Mouse (Mus musculus) hindbrain, embryonic 14.5 days (tissue): ENCODE data around the gene Kazn. TPM values are rescaled to one million over a fixed set of nuclear protein-coding genes. Genes with fewer than 3 reads are reported as not detected.

Experiments used
- ATAC-seq: fragments of 200-750 bp; cut with Nextera tagmentation; 2 replicates; pipeline ENCODE4 v1.8.0; 2017; ENCODE audit warnings: moderate number of reproducible peaks, mild to moderate bottlenecking, moderate TSS enrichment, moderate library complexity; ENCODE audit not compliant: low FRiP score
- DNase-seq: peaks from one replicate; pipeline ENCODE4 v3.0.0-alpha.2; 2015; ENCODE audit warnings: low spot score
- H3K27ac ChIP-seq: fragments of 300-500 bp; sonication (generic); 2 replicates; pipeline ENCODE4 v1.5.1; 2014; ENCODE audit warnings: mild to moderate bottlenecking, moderate library complexity
- H3K27me3 ChIP-seq: fragments of 300-500 bp; sonication (generic); 2 replicates; pipeline ENCODE4 v1.6.1; 2014; ENCODE audit warnings: mild to moderate bottlenecking, low read length, mixed read lengths; ENCODE audit not compliant: control insufficient read depth, insufficient read depth
- H3K36me3 ChIP-seq: fragments of 300-500 bp; sonication (generic); replicated peaks from 2 replicates; pipeline ENCODE4 v1.6.1; 2014; ENCODE audit not compliant: control insufficient read depth, insufficient read depth
- H3K4me1 ChIP-seq: fragments of 300-500 bp; sonication (generic); replicated peaks from 2 replicates; pipeline ENCODE4 v1.6.1; 2014; ENCODE audit warnings: antibody characterized with exemption, low read length, mixed read lengths; ENCODE audit not compliant: control insufficient read depth, insufficient read depth
- H3K4me2 ChIP-seq: fragments of 300-500 bp; sonication (generic); replicated peaks from 2 replicates; pipeline ENCODE4 v1.6.1; 2014; ENCODE audit warnings: mild to moderate bottlenecking, moderate library complexity
- H3K4me3 ChIP-seq: fragments of 300-500 bp; sonication (generic); replicated peaks from 2 replicates; pipeline ENCODE4 v1.5.1; 2014; ENCODE audit warnings: mild to moderate bottlenecking, low read length
- H3K9ac ChIP-seq: fragments of 300-500 bp; sonication (generic); 2 replicates; pipeline ENCODE4 v1.6.1; 2014
- H3K9me3 ChIP-seq: fragments of 300-500 bp; sonication (generic); 2 replicates; pipeline ENCODE4 v1.6.1; 2016; ENCODE audit warnings: low read length; ENCODE audit not compliant: control insufficient read depth
- WGBS: fragments of 180-500 bp; shearing (Covaris S2); extraction: QIAGEN DNeasy Blood & Tissue Kit; methylation state at CpG from one replicate; pipeline ENCODE4 v1.1.7; 2014; 5-methylcytosine and 5-hydroxymethylcytosine counted together
- polyA plus RNA-seq: library from polyadenylated mRNA; unstranded; fragments of >200 nt; fragmentation: Nextera tagmentation; extraction: Ambion mirVana; gene quantifications from 2 replicates; pipeline ENCODE4 v1.2.1, GENCODE M21; 2014

Gene Kazn
- polyA plus RNA-seq, 1 experiment from 2014 or later = 18.5 TPM

DNA sequence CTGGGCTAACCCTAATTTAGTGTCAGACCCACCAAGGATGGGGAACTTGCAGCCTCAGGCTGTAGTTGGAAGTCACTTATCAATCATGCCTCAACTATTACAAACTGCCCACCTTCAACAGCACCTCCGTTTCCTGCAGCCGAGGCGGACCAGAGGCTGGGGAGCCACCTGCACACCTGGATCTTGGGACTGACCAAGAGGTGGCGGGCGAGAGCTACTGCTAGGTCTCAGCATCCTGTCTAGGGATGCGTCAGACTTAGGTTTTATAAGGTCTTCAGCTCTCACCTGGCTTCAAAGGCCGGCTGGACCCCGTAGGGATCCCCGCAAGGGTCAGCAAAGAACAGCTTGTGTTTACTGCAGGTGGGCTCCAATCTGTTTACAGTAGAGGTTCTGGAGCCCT is 90.0 kb downstream of the Kazn start:
- H3K9me3 ChIP-seq = no peaks in the 10 kb centered on the region
- no peak overlapping the region for H3K9ac ChIP-seq
- no peak for DNase-seq
- H3K4me1 ChIP-seq = 0 out of 2 replicates have a peak, but pooled peaks cover 2% of the 10 kb centered on the region
- WGBS = 85% methylated on average over 9 of the region's 9 CpGs
- no peak for ATAC-seq
- H3K27ac ChIP-seq = no peak overlapping the region
- H3K36me3 ChIP-seq = peaks cover 44% of the 10 kb centered on the region
- no peak overlapping the region for H3K4me2 ChIP-seq
- H3K4me3 ChIP-seq = no peak overlapping the region
- no peaks in the 10 kb centered on the region for H3K27me3 ChIP-seq

DNA sequence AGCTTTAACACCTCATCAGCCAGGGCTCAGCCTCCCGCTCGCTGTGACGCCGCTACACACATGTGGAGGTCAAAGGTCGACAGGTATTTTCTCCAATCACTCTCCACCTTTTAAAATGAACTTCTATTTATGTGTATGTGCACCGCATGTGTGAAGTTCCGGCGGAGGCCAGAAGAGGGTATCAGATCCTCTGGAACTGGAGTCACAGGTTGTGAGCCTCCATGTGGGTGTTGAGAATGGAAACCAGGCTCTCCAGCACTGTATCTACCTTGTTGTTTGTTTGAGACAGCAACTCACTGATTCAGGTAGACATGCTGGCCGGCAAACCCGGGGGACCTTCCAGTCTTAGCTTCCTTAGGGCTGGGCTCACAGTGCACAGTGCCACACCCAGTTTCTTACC is 91.5 kb downstream of the Kazn start:
- Histone ChIP-seq H3K4me1 (no peaks in the 10 kb centered on the region), H3K9ac (no peak overlapping the region), H3K27ac (no peak overlapping the region), H3K4me3 (no peak overlapping the region), H3K4me2 (no peak overlapping the region), H3K27me3 (no peaks in the 10 kb centered on the region), H3K9me3 (no peaks in the 10 kb centered on the region), H3K36me3 (peaks cover 52% of the 10 kb centered on the region)
- DNase-seq (no peak), ATAC-seq (no peak)
- WGBS = 96% methylated on average over 10 of the region's 10 CpGs

DNA sequence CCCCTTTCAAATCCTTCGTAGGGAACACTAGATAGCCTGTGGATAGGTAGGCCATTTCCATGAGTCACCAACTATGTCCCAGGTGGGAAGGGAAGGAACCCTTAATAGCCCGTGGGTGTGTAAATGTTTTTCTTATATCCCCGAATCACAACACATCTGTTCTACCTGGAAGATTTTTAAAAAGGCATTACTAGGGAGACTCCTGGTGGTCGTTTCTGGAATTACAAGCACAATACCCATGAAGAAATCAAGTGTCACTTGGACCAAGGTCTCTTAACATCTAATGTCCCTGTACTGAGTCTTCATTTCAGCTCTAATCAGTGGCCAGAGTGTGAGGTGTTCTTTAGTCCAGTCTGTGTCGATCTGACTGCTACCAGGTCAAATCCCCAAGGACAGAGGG is 95.1 kb downstream of the Kazn start:
- ATAC-seq = no peak
- H3K27ac ChIP-seq = no peak overlapping the region
- no peak overlapping the region for H3K4me3 ChIP-seq
- H3K36me3 ChIP-seq = peaks cover 65% of the 10 kb centered on the region
- H3K9ac ChIP-seq = no peak overlapping the region
- H3K4me2 ChIP-seq = no peak overlapping the region
- no peaks in the 10 kb centered on the region for H3K27me3 ChIP-seq
- H3K9me3 ChIP-seq = no peaks in the 10 kb centered on the region
- peak; percentile 56 for DNase-seq
- 51% methylated on average over 5 of the region's 5 CpGs for WGBS
- no peaks in the 10 kb centered on the region for H3K4me1 ChIP-seq

- H3K4me2 ChIP-seq = no peak overlapping the region
- no peak overlapping the region for H3K9ac ChIP-seq
- H3K9me3 ChIP-seq = no peaks in the 10 kb centered on the region
- no peak for DNase-seq
- peaks cover 7% of the 10 kb centered on the region for H3K4me1 ChIP-seq
- H3K27ac ChIP-seq = no peak overlapping the region
- no peak overlapping the region for H3K4me3 ChIP-seq
- H3K27me3 ChIP-seq = no peaks in the 10 kb centered on the region
- WGBS = 84% methylated on average over 6 of the region's 6 CpGs
- ATAC-seq = no peak
- peaks cover 60% of the 10 kb centered on the region for H3K36me3 ChIP-seq
Measured at GRCm38 (mm10) chr4:142143290-142143689, 95.9 kb downstream of the Kazn start.

DNA sequence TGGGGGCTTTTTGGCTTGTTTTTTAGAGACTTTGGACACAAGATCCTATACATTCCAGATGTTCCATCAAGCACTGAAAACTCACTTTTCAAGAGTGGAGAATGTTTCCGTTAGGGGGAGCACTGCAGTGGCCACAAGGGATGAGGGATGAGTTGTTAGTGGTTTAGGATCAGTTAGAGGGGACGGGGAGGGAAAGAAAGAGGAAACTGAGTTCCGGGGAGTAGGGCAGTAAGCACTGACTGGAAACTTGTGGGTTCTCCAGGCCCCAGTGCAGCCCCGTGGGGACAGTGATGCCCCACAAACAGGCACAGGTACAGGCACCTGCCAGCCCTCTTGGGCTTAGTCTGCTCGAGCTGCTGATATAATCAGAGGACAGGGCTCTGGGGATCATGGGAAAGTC is 99.5 kb downstream of the Kazn start:
- H3K9ac ChIP-seq = no peak overlapping the region
- peaks cover 9% of the 10 kb centered on the region for H3K4me1 ChIP-seq
- H3K4me3 ChIP-seq = no peak overlapping the region
- 80% methylated on average over 5 of the region's 5 CpGs for WGBS
- no peak for DNase-seq
- no peak overlapping the region for H3K27ac ChIP-seq
- no peak overlapping the region for H3K4me2 ChIP-seq
- no peaks in the 10 kb centered on the region for H3K27me3 ChIP-seq
- no peaks in the 10 kb centered on the region for H3K9me3 ChIP-seq
- no peak for ATAC-seq
- peaks cover 26% of the 10 kb centered on the region for H3K36me3 ChIP-seq

DNA sequence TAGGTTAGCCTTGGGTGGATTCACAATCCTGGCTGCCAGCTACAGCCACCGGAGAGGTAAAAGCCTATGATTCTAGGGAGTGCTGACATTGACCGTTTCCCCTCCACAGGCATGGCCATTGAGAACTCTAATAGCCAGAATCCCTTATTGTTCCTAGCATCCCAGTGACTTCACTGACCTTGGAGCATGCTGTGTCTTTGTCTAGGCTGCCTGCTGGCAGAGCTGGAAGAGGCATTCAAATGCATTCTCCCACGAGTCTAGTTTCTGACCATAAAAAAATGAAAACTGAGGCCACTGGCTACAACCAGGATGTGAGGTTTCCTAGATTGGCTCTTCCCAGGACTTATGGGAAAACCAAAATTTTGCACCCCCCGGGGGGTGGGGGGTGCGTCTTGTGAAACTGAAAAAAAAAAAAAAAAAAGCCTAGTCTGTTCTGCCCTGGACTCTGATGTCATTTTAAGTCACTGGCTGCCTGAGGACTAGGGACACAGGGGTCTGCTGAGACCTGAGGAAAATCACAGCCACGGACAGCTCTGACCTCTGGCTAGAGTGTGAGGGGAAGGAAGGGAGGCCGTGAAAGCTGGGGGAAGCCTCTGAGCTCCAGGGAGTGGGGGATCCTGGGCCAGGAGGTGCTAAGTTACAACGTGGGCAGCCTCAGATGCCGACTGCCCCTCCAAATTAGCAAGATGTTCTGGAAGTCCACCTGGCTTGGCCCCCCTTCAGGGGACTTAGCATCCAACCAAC is 100.7 kb downstream of the Kazn start:
- H3K4me3 ChIP-seq = no peak overlapping the region
- H3K4me2 ChIP-seq = no peak overlapping the region
- no peaks in the 10 kb centered on the region for H3K27me3 ChIP-seq
- ATAC-seq (no peak), DNase-seq (no peak)
- WGBS = 7% methylated on average over 9 of the region's 9 CpGs
- H3K4me1 ChIP-seq = peaks cover 9% of the 10 kb centered on the region
- no peaks in the 10 kb centered on the region for H3K9me3 ChIP-seq
- H3K27ac ChIP-seq = peak overlapping the region; percentile 33; the same call in 1 of the 2 replicates
- no peak overlapping the region for H3K9ac ChIP-seq
- peaks cover 20% of the 10 kb centered on the region; the same call in 1 of the 2 replicates for H3K36me3 ChIP-seq

- H3K4me2 ChIP-seq = no peak overlapping the region
- no peaks in the 10 kb centered on the region for H3K9me3 ChIP-seq
- H3K36me3 ChIP-seq = 0 out of 2 replicates have a peak, but pooled peaks cover 8% of the 10 kb centered on the region
- 80% methylated on average over 10 of the region's 10 CpGs for WGBS
- no peaks in the 10 kb centered on the region for H3K27me3 ChIP-seq
- H3K27ac ChIP-seq = no peak overlapping the region
- ATAC-seq = no peak
- no peak overlapping the region for H3K9ac ChIP-seq
- peaks cover 9% of the 10 kb centered on the region for H3K4me1 ChIP-seq
- DNase-seq = no peak
- no peak overlapping the region for H3K4me3 ChIP-seq
Measured at GRCm38 (mm10) chr4:142136766-142137503, 102.3 kb downstream of the Kazn start.

DNA sequence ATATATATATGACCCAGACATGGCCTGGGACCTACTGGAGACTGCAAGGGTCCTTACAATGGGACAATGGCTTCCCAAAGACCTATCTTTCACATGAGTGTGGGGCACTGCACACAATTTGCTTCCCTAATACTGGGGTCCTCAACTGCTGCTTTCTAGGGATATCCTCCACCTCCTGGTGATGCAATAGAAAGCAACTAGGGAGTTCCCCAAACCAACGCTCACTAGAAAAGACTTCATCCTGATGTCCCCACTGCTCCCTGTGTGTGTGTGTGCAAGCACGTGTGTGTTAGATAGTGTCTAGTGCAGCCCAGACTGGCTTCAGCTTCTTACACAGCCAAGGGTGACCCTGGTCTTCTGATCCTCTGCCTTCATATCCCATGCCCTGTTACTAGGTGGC is 103.7 kb downstream of the Kazn start:
- 95% methylated on average over 2 of the region's 2 CpGs for WGBS
- Histone ChIP-seq H3K4me1 (peaks cover 10% of the 10 kb centered on the region), H3K27ac (no peak overlapping the region), H3K9me3 (no peaks in the 10 kb centered on the region), H3K36me3 (no peaks in the 10 kb centered on the region), H3K4me2 (no peak overlapping the region), H3K4me3 (no peak overlapping the region), H3K9ac (no peak overlapping the region), H3K27me3 (no peaks in the 10 kb centered on the region)
- ATAC-seq (no peak), DNase-seq (no peak)

DNA sequence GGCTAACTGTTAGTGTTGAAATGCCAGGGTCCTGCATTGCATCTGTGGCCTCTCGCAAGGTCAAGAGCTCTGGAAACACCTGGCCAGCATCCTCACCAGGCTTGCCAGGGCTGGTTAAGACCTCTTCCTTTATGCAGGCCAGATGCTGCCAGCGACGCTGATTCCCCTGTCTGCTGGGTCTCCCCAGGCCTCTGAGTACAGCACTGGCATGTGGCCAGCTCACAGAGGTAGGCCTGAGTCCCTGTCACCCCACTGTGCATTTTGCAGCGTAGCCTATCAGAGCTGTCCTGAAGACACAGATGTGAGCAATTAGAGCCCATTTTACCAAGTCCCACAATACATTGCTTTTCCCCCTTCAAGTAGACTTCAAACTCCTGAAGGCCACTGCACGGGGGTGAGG is 109.0 kb downstream of the Kazn start:
- DNase-seq = no peak
- H3K36me3 ChIP-seq = no peaks in the 10 kb centered on the region
- no peak overlapping the region for H3K4me2 ChIP-seq
- ATAC-seq = no peak
- 57% methylated on average over 5 of the region's 5 CpGs for WGBS
- H3K27me3 ChIP-seq = no peaks in the 10 kb centered on the region
- H3K4me1 ChIP-seq = 0 out of 2 replicates have a peak, but pooled peaks cover 3% of the 10 kb centered on the region
- H3K4me3 ChIP-seq = no peak overlapping the region
- no peaks in the 10 kb centered on the region for H3K9me3 ChIP-seq
- no peak overlapping the region for H3K9ac ChIP-seq
- H3K27ac ChIP-seq = no peak overlapping the region
